Mouse (Mus musculus): ENCODE measurements around the gene Dscam.

Dscam gene

GRCm38 (mm10) chr16:97170513-97171081 lies at the start of gene Dscam:
Gene Dscam, minus strand, starts transcription at chr16:97170752.
- peak; percentile 60 for DNase-seq (ENCODE audit: low read depth, low spot score)

- DNase-seq (ENCODE audit: low read depth, low spot score): no peak
Observed at GRCm38 (mm10) chr16:97219381-97219780, 48.8 kb upstream of the Dscam start.

GRCm38 (mm10) chr16:97209997-97210396 lies 39.4 kb upstream of the Dscam start:
- DNase-seq (ENCODE audit: low read depth, low spot score): no peak

GRCm38 (mm10) chr16:97208276-97208675 lies 37.7 kb upstream of the Dscam start:
- DNase-seq (ENCODE audit: low read depth, low spot score): no peak

GRCm38 (mm10) chr16:97204090-97204489 lies 33.5 kb upstream of the Dscam start:
- no peak for DNase-seq (ENCODE audit: low read depth, low spot score)

GRCm38 (mm10) chr16:97203554-97203953 lies 33.0 kb upstream of the Dscam start:
- no peak for DNase-seq (ENCODE audit: low read depth, low spot score)

GRCm38 (mm10) chr16:97194630-97195029 lies 24.1 kb upstream of the Dscam start:
- no peak for DNase-seq (ENCODE audit: low read depth, low spot score)

GRCm38 (mm10) chr16:97194179-97194578 lies 23.6 kb upstream of the Dscam start:
- no peak for DNase-seq (ENCODE audit: low read depth, low spot score)

GRCm38 (mm10) chr16:97192296-97192695 lies 21.7 kb upstream of the Dscam start:
- no peak for DNase-seq (ENCODE audit: low read depth, low spot score)

GRCm38 (mm10) chr16:97190604-97191003 lies 20.1 kb upstream of the Dscam start:
- DNase-seq (ENCODE audit: low read depth, low spot score): no peak

GRCm38 (mm10) chr16:97171500-97171899 lies 948 bp upstream of the Dscam start:
- DNase-seq (ENCODE audit: low read depth, low spot score): no peak

GRCm38 (mm10) chr16:97169901-97170512 lies 545 bp downstream of the Dscam start:
- no peak for DNase-seq (ENCODE audit: low read depth, low spot score)

- DNase-seq (ENCODE audit: low read depth, low spot score): no peak
Observed at GRCm38 (mm10) chr16:97168614-97169013, 1.9 kb downstream of the Dscam start.

GRCm38 (mm10) chr16:97168030-97168429 lies 2.5 kb downstream of the Dscam start:
- DNase-seq (ENCODE audit: low read depth, low spot score): no peak

- no peak for DNase-seq (ENCODE audit: low read depth, low spot score)
Observed at GRCm38 (mm10) chr16:97166166-97166565, 4.4 kb downstream of the Dscam start.

- DNase-seq (ENCODE audit: low read depth, low spot score): peak; percentile 58
Observed at GRCm38 (mm10) chr16:97165444-97166121, 5.0 kb downstream of the Dscam start.

- DNase-seq (ENCODE audit: low read depth, low spot score): no peak
Observed at GRCm38 (mm10) chr16:97158279-97158678, 12.3 kb downstream of the Dscam start.

- no peak for DNase-seq (ENCODE audit: low read depth, low spot score)
Observed at GRCm38 (mm10) chr16:97144544-97145194, 25.9 kb downstream of the Dscam start.

GRCm38 (mm10) chr16:97141943-97142342 lies 28.6 kb downstream of the Dscam start:
- DNase-seq (ENCODE audit: low read depth, low spot score): no peak

GRCm38 (mm10) chr16:97135003-97135827 lies 35.3 kb downstream of the Dscam start:
- no peak for DNase-seq (ENCODE audit: low read depth, low spot score)

GRCm38 (mm10) chr16:97127296-97127695 lies 43.3 kb downstream of the Dscam start:
- DNase-seq (ENCODE audit: low read depth, low spot score): no peak

- no peak for DNase-seq (ENCODE audit: low read depth, low spot score)
Observed at GRCm38 (mm10) chr16:97110028-97110427, 60.5 kb downstream of the Dscam start.

All from mesoderm, embryonic 11.5 days (tissue).